Mouse (Mus musculus): ENCODE data around the gene Gypa. TPM values are rescaled to one million over a fixed set of nuclear protein-coding genes. Genes with fewer than 3 reads are reported as not detected.

Gypa gene
- total RNA-seq, 1 experiment = 0.09 TPM

- Histone ChIP-seq H3K4me1 (ENCODE audit: control insufficient read depth in 2 of 2, insufficient read depth in 2 of 2, low read length in 2 of 2, poor library complexity in 1 of 2) (peaks cover 2 to 5% of the 10 kb centered on the region in 2 experiments; a peak in 2 of 4 replicates), H3K9me3 (ENCODE audit: control insufficient read depth, insufficient read depth, low read depth, low read length) (no peaks in the 10 kb centered on the region), H3K4me3 (ENCODE audit: insufficient read depth in 1 of 2, low read depth in 1 of 2, low read length in 2 of 2, poor library complexity in 1 of 2, severe bottlenecking in 1 of 2) (no peak overlapping the region), H3K27ac (ENCODE audit: insufficient read depth, low read depth, low read length, poor library complexity, severe bottlenecking) (no peak overlapping the region), H3K36me3 (ENCODE audit: control insufficient read depth, insufficient read depth, low read length, poor library complexity, severe bottlenecking) (no peaks in the 10 kb centered on the region), H3K9ac (ENCODE audit: insufficient read depth, low read depth, low read length, poor library complexity, severe bottlenecking) (no peak overlapping the region)
- DNase-seq (ENCODE audit: low read depth, low spot score) = no peak
- no peak for TF ChIP-seq ZC3H11A (IDR thresholded peaks at IDR 0.05; ENCODE audit: borderline replicate concordance, low read depth, low read length)
- no peak for TF ChIP-seq MAFK (IDR thresholded peaks at IDR 0.05; ENCODE audit: insufficient read depth, low read depth, low read length)
- no peak for TF ChIP-seq HCFC1 (IDR thresholded peaks at IDR 0.05; ENCODE audit: borderline replicate concordance, insufficient read depth, low read length)
- TF ChIP-seq CHD2 (IDR thresholded peaks at IDR 0.05; ENCODE audit: low read depth, low read length) = no peak
- no peak for TF ChIP-seq ZNF384 (IDR thresholded peaks at IDR 0.05; ENCODE audit: low read depth, low read length)
- in situ Hi-C loops (cut with MboI; ENCODE audit: low sequenced_read_pairs in 2 of 2, unreplicated experiment in 2 of 2) = loop anchor here (5.0 to 10.0 kb wide), 2 partner anchors 190 to 192 kb away; no protein-coding TSS in a partner anchor
Observed at GRCm38 (mm10) chr8:80494819-80495218, 1.2 kb downstream of the Gypa start.

DNA sequence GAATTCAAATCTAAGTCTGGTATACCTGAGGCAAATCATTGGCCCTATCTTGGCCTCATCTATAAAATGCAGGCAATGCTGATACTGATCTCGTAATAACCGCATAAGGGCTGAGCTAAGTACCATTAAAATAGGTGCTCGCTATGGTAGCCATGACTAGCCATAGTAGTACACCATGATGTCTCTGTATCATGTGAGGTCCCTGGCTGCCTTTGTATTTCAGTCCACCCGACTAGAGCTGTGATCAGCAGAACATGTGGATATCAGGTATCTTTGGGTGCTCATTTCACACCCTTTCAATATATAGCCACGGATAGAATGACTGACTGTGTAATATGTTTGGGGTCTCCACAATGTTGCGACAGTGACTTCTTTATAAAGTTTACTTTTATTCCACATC lies 1.9 kb downstream of the Gypa start:
- Histone ChIP-seq H3K4me1 (ENCODE audit: control insufficient read depth in 2 of 2, insufficient read depth in 2 of 2, low read length in 2 of 2, poor library complexity in 1 of 2) (peaks cover 2 to 5% of the 10 kb centered on the region in 2 experiments; a peak in 2 of 4 replicates), H3K4me3 (ENCODE audit: insufficient read depth in 1 of 2, low read depth in 1 of 2, low read length in 2 of 2, poor library complexity in 1 of 2, severe bottlenecking in 1 of 2) (no peak overlapping the region), H3K27ac (ENCODE audit: insufficient read depth, low read depth, low read length, poor library complexity, severe bottlenecking) (no peak overlapping the region), H3K9me3 (ENCODE audit: control insufficient read depth, insufficient read depth, low read depth, low read length) (no peaks in the 10 kb centered on the region), H3K36me3 (ENCODE audit: control insufficient read depth, insufficient read depth, low read length, poor library complexity, severe bottlenecking) (no peaks in the 10 kb centered on the region), H3K9ac (ENCODE audit: insufficient read depth, low read depth, low read length, poor library complexity, severe bottlenecking) (no peak overlapping the region)
- in situ Hi-C loops (cut with MboI; ENCODE audit: low sequenced_read_pairs in 2 of 2, unreplicated experiment in 2 of 2) = loop anchor here in 1 of 2 experiments (10.0 kb wide), 1 partner anchor 189 kb away; no protein-coding TSS in a partner anchor
- DNase-seq (ENCODE audit: low read depth, low spot score) = no peak
- TF ChIP-seq CHD2 (IDR thresholded peaks at IDR 0.05; ENCODE audit: low read depth, low read length) (no peak), ZC3H11A (IDR thresholded peaks at IDR 0.05; ENCODE audit: borderline replicate concordance, low read depth, low read length) (no peak), MAFK (IDR thresholded peaks at IDR 0.05; ENCODE audit: insufficient read depth, low read depth, low read length) (no peak), HCFC1 (IDR thresholded peaks at IDR 0.05; ENCODE audit: borderline replicate concordance, insufficient read depth, low read length) (no peak), ZNF384 (IDR thresholded peaks at IDR 0.05; ENCODE audit: low read depth, low read length) (no peak)

- no peaks in the 10 kb centered on the region for H3K9me3 ChIP-seq (ENCODE audit: control insufficient read depth, insufficient read depth, low read depth, low read length)
Observed at GRCm38 (mm10) chr8:80497323-80497722, 3.7 kb downstream of the Gypa start.

GRCm38 (mm10) chr8:80500244-80500643 lies 6.7 kb downstream of the Gypa start:
- no peak for DNase-seq (ENCODE audit: low read depth, low spot score)
- no peak overlapping the region for H3K27ac ChIP-seq (ENCODE audit: insufficient read depth, low read depth, low read length, poor library complexity, severe bottlenecking)

More at GRCm38 (mm10) chr8:80497323-80497722, 3.7 kb downstream of the Gypa start:
- Histone ChIP-seq H3K4me3 (ENCODE audit: insufficient read depth in 1 of 2, low read depth in 1 of 2, low read length in 2 of 2, poor library complexity in 1 of 2, severe bottlenecking in 1 of 2) (no peak overlapping the region), H3K27ac (ENCODE audit: insufficient read depth, low read depth, low read length, poor library complexity, severe bottlenecking) (no peak overlapping the region), H3K9ac (ENCODE audit: insufficient read depth, low read depth, low read length, poor library complexity, severe bottlenecking) (no peak overlapping the region), H3K36me3 (ENCODE audit: control insufficient read depth, insufficient read depth, low read length, poor library complexity, severe bottlenecking) (no peaks in the 10 kb centered on the region), H3K4me1 (ENCODE audit: control insufficient read depth in 2 of 2, insufficient read depth in 2 of 2, low read length in 2 of 2, poor library complexity in 1 of 2) (peaks cover 2 to 5% of the 10 kb centered on the region in 2 experiments; a peak in 2 of 4 replicates)
- TF ChIP-seq HCFC1 (IDR thresholded peaks at IDR 0.05; ENCODE audit: borderline replicate concordance, insufficient read depth, low read length) (no peak), CHD2 (IDR thresholded peaks at IDR 0.05; ENCODE audit: low read depth, low read length) (no peak), MAFK (IDR thresholded peaks at IDR 0.05; ENCODE audit: insufficient read depth, low read depth, low read length) (no peak), ZNF384 (IDR thresholded peaks at IDR 0.05; ENCODE audit: low read depth, low read length) (no peak), ZC3H11A (IDR thresholded peaks at IDR 0.05; ENCODE audit: borderline replicate concordance, low read depth, low read length) (no peak)
- no peak for DNase-seq (ENCODE audit: low read depth, low spot score)
- in situ Hi-C loops (cut with MboI; ENCODE audit: low sequenced_read_pairs in 2 of 2, unreplicated experiment in 2 of 2) = loop anchor here in 1 of 2 experiments (10.0 kb wide), 1 partner anchor 187 kb away; no protein-coding TSS in a partner anchor

More at GRCm38 (mm10) chr8:80500244-80500643, 6.7 kb downstream of the Gypa start:
- TF ChIP-seq MAFK (IDR thresholded peaks at IDR 0.05; ENCODE audit: insufficient read depth, low read depth, low read length) (no peak), ZC3H11A (IDR thresholded peaks at IDR 0.05; ENCODE audit: borderline replicate concordance, low read depth, low read length) (no peak), HCFC1 (IDR thresholded peaks at IDR 0.05; ENCODE audit: borderline replicate concordance, insufficient read depth, low read length) (no peak), CHD2 (IDR thresholded peaks at IDR 0.05; ENCODE audit: low read depth, low read length) (no peak), ZNF384 (IDR thresholded peaks at IDR 0.05; ENCODE audit: low read depth, low read length) (no peak)
- H3K4me1 ChIP-seq (ENCODE audit: control insufficient read depth in 2 of 2, insufficient read depth in 2 of 2, low read length in 2 of 2, poor library complexity in 1 of 2) = no peaks in the 10 kb centered on the region
- no peak overlapping the region for H3K4me3 ChIP-seq (ENCODE audit: insufficient read depth in 1 of 2, low read depth in 1 of 2, low read length in 2 of 2, poor library complexity in 1 of 2, severe bottlenecking in 1 of 2)
- in situ Hi-C loops (cut with MboI; ENCODE audit: low sequenced_read_pairs in 2 of 2, unreplicated experiment in 2 of 2) = no loop called here
- H3K9me3 ChIP-seq (ENCODE audit: control insufficient read depth, insufficient read depth, low read depth, low read length) = no peaks in the 10 kb centered on the region
- no peak overlapping the region for H3K9ac ChIP-seq (ENCODE audit: insufficient read depth, low read depth, low read length, poor library complexity, severe bottlenecking)
- no peaks in the 10 kb centered on the region for H3K36me3 ChIP-seq (ENCODE audit: control insufficient read depth, insufficient read depth, low read length, poor library complexity, severe bottlenecking)

All from ES-E14 (cell line).